Mouse (Mus musculus) kidney, adult 2 months (tissue): ENCODE data around the gene Cacna2d1.

Experiments
- CTCF ChIP-seq: fragments of 200-500 bp; conservative IDR thresholded peaks from 2 replicates; pipeline ENCODE4 v1.5.1; 2011; ENCODE audit warnings: low read depth, mild to moderate bottlenecking, control low read depth, low read length, moderate library complexity, mixed read lengths; ENCODE audit not compliant: insufficient read depth, insufficient read length
- POLR2A ChIP-seq: fragments of 200-500 bp; IDR thresholded peaks from one replicate; pipeline ENCODE4 v1.6.1; 2011; ENCODE audit warnings: low read depth, low read length, control low read depth

DNA sequence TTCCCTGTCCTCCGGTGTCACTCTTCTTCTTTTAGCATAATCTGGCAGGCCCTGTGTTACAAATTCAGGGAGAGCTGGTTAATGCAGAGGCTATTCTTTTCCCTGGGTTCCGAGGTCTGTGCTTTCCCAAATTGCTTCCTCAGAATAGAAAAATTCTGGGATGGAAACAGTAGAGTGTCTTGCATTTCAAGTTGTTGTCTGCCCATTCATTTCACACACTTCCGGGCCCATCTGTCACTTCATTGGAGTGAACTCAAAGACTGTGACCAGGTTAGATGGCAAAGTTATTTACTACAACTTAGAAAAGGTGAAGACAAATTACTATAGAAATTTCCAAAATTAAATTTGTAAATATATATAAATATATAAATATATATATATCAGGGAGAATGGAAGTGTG, 62.7 kb downstream of the Cacna2d1 start:
- no peak for TF ChIP-seq POLR2A
- no peak for TF ChIP-seq CTCF
